Mouse (Mus musculus) CH12.LX (cell line): Measurements from ENCODE around the gene Vim. TPM values are rescaled to one million over a fixed set of nuclear protein-coding genes. Genes with fewer than 3 reads are reported as not detected.
A peak's percentile ranks its signal among the peaks of the same experiment; 100 is the strongest.

Experiments
- DNase-seq: peaks from one replicate; pipeline ENCODE4 v3.0.0-alpha.2; 2013; ENCODE audit errors: extremely low read depth
- H3K27ac ChIP-seq: 2 replicates; pipeline ENCODE4 v1.5.1; 2012; ENCODE audit warnings: low read depth, mild to moderate bottlenecking, control low read depth, moderate library complexity; ENCODE audit not compliant: insufficient read depth
- H3K27me3 ChIP-seq: replicated peaks from 2 replicates; pipeline ENCODE3; 2012; ENCODE audit warnings: inconsistent platforms
- H3K36me3 ChIP-seq, 2 experiments: replicated peaks in 1 of 2; 2 replicates each; pipeline versions ENCODE3 to v1.6.1; 2012; ENCODE audit warnings: inconsistent platforms in 1 of 2, low read length in 1 of 2, mild to moderate bottlenecking in 1 of 2, mixed read lengths in 1 of 2, moderate library complexity in 1 of 2; ENCODE audit not compliant: control insufficient read depth in 1 of 2, insufficient read depth in 1 of 2
- H3K4me1 ChIP-seq, 2 experiments: 2 replicates each; pipeline ENCODE4 v1.6.1; 2012; ENCODE audit warnings: inconsistent platforms in 1 of 2, moderate library complexity in 1 of 2; ENCODE audit not compliant: insufficient read depth in 2 of 2, control insufficient read depth in 1 of 2
- H3K4me2 ChIP-seq: 2 replicates; pipeline ENCODE4 v1.6.1; 2012; ENCODE audit warnings: low read depth, mild to moderate bottlenecking, control low read depth; ENCODE audit not compliant: poor library complexity, insufficient read depth, severe bottlenecking
- H3K4me3 ChIP-seq, 3 experiments: fragments of 150-350 bp in 1 of 3; sonication (generic) in 1 of 3; replicated peaks in 1 of 3; 2 replicates each; pipeline versions ENCODE3 to v1.5.1; 2011 to 2012; ENCODE audit warnings: low read depth in 2 of 3, low read length in 2 of 3, mild to moderate bottlenecking in 2 of 3, moderate library complexity in 2 of 3, control low read depth in 1 of 3, improper control_type of control experiment in 1 of 3, inconsistent platforms in 1 of 3, mixed read lengths in 1 of 3; ENCODE audit not compliant: poor library complexity in 1 of 3
- H3K79me2 ChIP-seq: replicated peaks from 2 replicates; pipeline ENCODE4 v1.6.1; 2012; ENCODE audit warnings: mild to moderate bottlenecking, moderate library complexity; ENCODE audit not compliant: control insufficient read depth, poor library complexity, insufficient read depth, severe bottlenecking; ENCODE audit errors: extremely low read depth
- H3K9ac ChIP-seq: 2 replicates; pipeline ENCODE4 v1.6.1; 2012; ENCODE audit warnings: low read depth, mild to moderate bottlenecking, control low read depth, moderate library complexity; ENCODE audit not compliant: insufficient read depth
- H3K9me3 ChIP-seq: replicated peaks from 2 replicates; pipeline ENCODE3; 2012; ENCODE audit warnings: low read length, inconsistent platforms, mixed read lengths
- BHLHE40 ChIP-seq: IDR thresholded peaks from 2 replicates; pipeline ENCODE4 v1.6.1; 2011; ENCODE audit warnings: mild to moderate bottlenecking, low read depth, low read length, improper control_type of control experiment
- CHD1 ChIP-seq: IDR thresholded peaks from 2 replicates; pipeline ENCODE4 v1.6.1; 2012; ENCODE audit warnings: low read depth, low read length, improper control_type of control experiment, inconsistent platforms
- CHD2 ChIP-seq: IDR thresholded peaks from 2 replicates; pipeline ENCODE4 v1.6.1; 2011; ENCODE audit warnings: low read length, improper control_type of control experiment
- CTCF ChIP-seq, 2 experiments: IDR thresholded peaks in 1 of 2; conservative IDR thresholded peaks in 1 of 2; 2 replicates each; pipeline ENCODE4 v1.5.1; 2011 to 2012; ENCODE audit warnings: low read depth in 2 of 2, low read length in 2 of 2, improper control_type of control experiment in 1 of 2, inconsistent platforms in 1 of 2, mild to moderate bottlenecking in 1 of 2, moderate library complexity in 1 of 2
- E2F4 ChIP-seq: IDR thresholded peaks from 2 replicates; pipeline ENCODE4 v1.6.1; 2011; ENCODE audit warnings: low read depth, low read length, improper control_type of control experiment; ENCODE audit not compliant: insufficient replicate concordance
- EP300 ChIP-seq: IDR thresholded peaks from 2 replicates; pipeline ENCODE4 v1.6.1; 2011; ENCODE audit warnings: low read length, improper control_type of control experiment
- ETS1 ChIP-seq: conservative IDR thresholded peaks from 2 replicates; pipeline ENCODE4 v1.6.1; 2012; ENCODE audit warnings: low read depth, mild to moderate bottlenecking, inconsistent platforms, low read length, improper control_type of control experiment, moderate library complexity
- JUN ChIP-seq: IDR thresholded peaks from 2 replicates; pipeline ENCODE4 v1.6.1; 2011; ENCODE audit warnings: low read depth, mild to moderate bottlenecking, low read length, improper control_type of control experiment, moderate library complexity; ENCODE audit not compliant: insufficient read depth
- MAFK ChIP-seq: IDR thresholded peaks from 2 replicates; pipeline ENCODE4 v1.6.1; 2011; ENCODE audit warnings: low read length, improper control_type of control experiment; ENCODE audit not compliant: insufficient replicate concordance
- MAX ChIP-seq: IDR thresholded peaks from 2 replicates; pipeline ENCODE4 v1.6.1; 2011; ENCODE audit warnings: low read length, improper control_type of control experiment
- MAZ ChIP-seq: IDR thresholded peaks from 2 replicates; pipeline ENCODE4 v1.6.1; 2012; ENCODE audit warnings: low read depth, mild to moderate bottlenecking, inconsistent platforms, low read length, improper control_type of control experiment, moderate library complexity
- MXI1 ChIP-seq: IDR thresholded peaks from 2 replicates; pipeline ENCODE4 v1.6.1; 2011; ENCODE audit warnings: mild to moderate bottlenecking, low read depth, low read length, improper control_type of control experiment
- MYC ChIP-seq: IDR thresholded peaks from 2 replicates; pipeline ENCODE4 v1.6.1; 2011; ENCODE audit warnings: low read depth, mild to moderate bottlenecking, improper control_type of control experiment, low read length
- NELFE ChIP-seq: IDR thresholded peaks from 2 replicates; pipeline ENCODE4 v1.6.1; 2011; ENCODE audit warnings: low read depth, low read length, improper control_type of control experiment
- PAX5 ChIP-seq: IDR thresholded peaks from 2 replicates; pipeline ENCODE4 v1.6.1; 2012; ENCODE audit warnings: low read length, inconsistent platforms, mixed read lengths
- RAD21 ChIP-seq: IDR thresholded peaks from 2 replicates; pipeline ENCODE4 v1.6.1; 2011; ENCODE audit warnings: low read depth, mild to moderate bottlenecking, low read length, improper control_type of control experiment, moderate library complexity
- RCOR1 ChIP-seq: conservative IDR thresholded peaks from 2 replicates; pipeline ENCODE4 v1.6.1; 2012; ENCODE audit warnings: low read depth, mild to moderate bottlenecking, inconsistent platforms, low read length, improper control_type of control experiment
- SIN3A ChIP-seq: IDR thresholded peaks from 2 replicates; pipeline ENCODE4 v1.6.1; 2012; ENCODE audit warnings: low read length, improper control_type of control experiment, inconsistent platforms
- TCF12 ChIP-seq: IDR thresholded peaks from 2 replicates; pipeline ENCODE4 v1.6.1; 2014; ENCODE audit warnings: low read depth, mild to moderate bottlenecking, inconsistent platforms, low read length, improper control_type of control experiment
- USF1 ChIP-seq: IDR thresholded peaks from 2 replicates; pipeline ENCODE4 v1.6.1; 2014; ENCODE audit warnings: low read depth, mild to moderate bottlenecking, inconsistent platforms, low read length, improper control_type of control experiment
- ZKSCAN1 ChIP-seq: IDR thresholded peaks from 2 replicates; pipeline ENCODE4 v1.6.1; 2012; ENCODE audit warnings: low read depth, inconsistent platforms, low read length, improper control_type of control experiment, borderline replicate concordance
- dilution Hi-C: fragments of 300-500 bp; cut with MboI; formaldehyde crosslinking; loops from 2 replicates; pipeline ENCODE4 v1.14.3; 2020; ENCODE audit warnings: low sequenced_read_pairs; ENCODE audit not compliant: extremely low pct_unique_long_range_greater_than_20kb, extremely low pct_ligation_motif_present
- in situ Hi-C: fragments of 300-500 bp; cut with MboI; formaldehyde crosslinking; loops from 3 replicates; pipeline ENCODE4 v1.14.3; 2019; ENCODE audit warnings: low sequenced_read_pairs, low pct_ligation_motif_present, low pct_unique_long_range_greater_than_20kb, mixed read lengths
- polyA plus RNA-seq: library from polyadenylated mRNA; unstranded; fragments of >175 nt; gene quantifications from 2 replicates; pipeline ENCODE4 v1.2.1, GENCODE M21; 2012; ENCODE audit warnings: low read depth; ENCODE audit not compliant: insufficient read length
- total RNA-seq, 2 experiments: library from RNA; depleted of rRNA; stranded (reverse); fragments of 300-350 nt in 1 of 2; fragments of >200 nt in 1 of 2; gene quantifications; 2 replicates each; pipeline ENCODE4 v1.2.3; 2012 to 2014

Gene Vim
- total and polyA plus RNA-seq, 3 experiments = 153 to 164 (median 157) TPM

DNA sequence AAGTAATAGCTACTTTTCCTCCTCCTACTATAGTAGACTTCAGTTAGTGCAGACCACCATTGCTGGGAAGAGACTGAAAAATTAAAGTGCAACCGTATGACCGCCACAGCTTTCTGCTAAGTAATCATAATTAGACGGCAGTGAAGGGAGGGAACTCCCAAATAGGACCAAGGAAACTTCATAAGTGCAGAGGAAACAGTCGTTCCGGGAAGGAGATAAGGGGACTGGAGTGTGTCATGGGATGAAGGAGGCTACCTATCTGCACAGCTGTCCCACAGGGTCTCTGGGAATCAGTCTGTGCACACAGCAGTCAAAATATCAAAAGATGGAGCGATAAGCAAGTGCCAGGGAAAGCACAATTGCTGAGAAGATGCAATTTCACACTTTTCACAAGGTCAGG is 43.1 kb upstream of the Vim start:
- H3K9me3 ChIP-seq = no peaks in the 10 kb centered on the region
- no peak overlapping the region for H3K4me3 ChIP-seq
- dilution Hi-C loops (no loop called here), in situ Hi-C loops (no loop called here)
- no peak overlapping the region for H3K4me2 ChIP-seq
- H3K27ac ChIP-seq = no peak overlapping the region
- TF ChIP-seq CTCF (conservative IDR thresholded peaks at IDR 0.05 in 1 of 2, IDR thresholded peaks at IDR 0.05 in 1 of 2; ENCODE audit: low read depth in 2 of 2, low read length in 2 of 2) (no peak), MXI1 (no peak), CHD2 (no peak), MAZ (no peak), TCF12 (no peak), MAFK (no peak)
- H3K4me1 ChIP-seq = no peaks in the 10 kb centered on the region
- no peaks in the 10 kb centered on the region for H3K27me3 ChIP-seq
- no peaks in the 10 kb centered on the region for H3K36me3 ChIP-seq
- no peaks in the 10 kb centered on the region for H3K79me2 ChIP-seq
- H3K9ac ChIP-seq = no peak overlapping the region
- DNase-seq = no peak

DNA sequence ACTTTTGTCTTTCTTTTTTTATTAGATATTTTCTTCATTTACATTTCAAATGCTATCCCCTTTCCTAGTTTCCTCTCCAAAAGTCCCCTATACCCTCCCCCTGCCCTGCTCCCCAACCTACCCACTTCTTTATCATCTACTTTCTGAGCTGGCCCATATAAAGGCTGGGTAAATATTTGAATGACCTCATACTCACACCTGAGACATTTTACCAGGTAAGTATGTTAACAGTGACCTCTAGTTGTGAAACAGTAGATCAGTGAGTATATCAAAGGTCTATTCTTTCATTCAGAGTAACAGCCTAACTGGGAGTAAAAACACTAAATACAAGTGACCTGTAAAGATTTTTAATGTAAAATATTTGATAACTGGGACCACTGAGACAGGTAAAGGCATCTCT is 37.0 kb upstream of the Vim start:
- H3K9me3 ChIP-seq = no peaks in the 10 kb centered on the region
- TF ChIP-seq EP300 (no peak), CHD1 (no peak), MAX (no peak), JUN (no peak), PAX5 (no peak), BHLHE40 (no peak), RCOR1 (no peak), RAD21 (peak; percentile 38), MXI1 (no peak), ZKSCAN1 (no peak), CTCF (conservative IDR thresholded peaks at IDR 0.05 in 1 of 2, IDR thresholded peaks at IDR 0.05 in 1 of 2; ENCODE audit: low read depth in 2 of 2, low read length in 2 of 2) (peak in 1 of 2 experiments; percentile 27; a peak in 2 of 4 replicates), SIN3A (no peak), USF1 (no peak), MYC (no peak), E2F4 (no peak), NELFE (no peak), ETS1 (no peak)
- dilution Hi-C loops = no loop called here

More for the DNA sequence above, 37.0 kb upstream of the Vim start:
- in situ Hi-C loops = no loop called here
- Histone ChIP-seq H3K4me1 (peaks cover 3 to 11% of the 10 kb centered on the region in 2 experiments; a peak in 2 of 4 replicates), H3K4me2 (no peak overlapping the region), H3K36me3 (no peaks in the 10 kb centered on the region), H3K79me2 (peaks cover under 1% of the 10 kb centered on the region), H3K27me3 (no peaks in the 10 kb centered on the region), H3K4me3 (no peak overlapping the region), H3K27ac (no peak overlapping the region), H3K9ac (no peak overlapping the region)
- no peak for DNase-seq
